In genomic region chr3:65540906-65541551, GRCm38 (mm10) we compare ENCODE assay signal across 22 mouse cellular contexts. TPM values are rescaled to one million over a fixed set of nuclear protein-coding genes. Genes with fewer than 3 reads are reported as not detected.
DNase-seq lines count a peak whose midpoint lies in the region; ATAC-seq and TF ChIP-seq lines count a peak whose summit lies in the region.
"Had no signal": no experiment of that assay in that cellular context is flagged by ENCODE, and none has a peak within 500 bp of the region (broad histone marks: within the 10 kb centered on the region; RNA-seq: fewer than 3 reads in every experiment).

No protein-coding gene starts in this region.

- no peak for ATAC-seq in kidney, embryonic 16.5 days (ENCODE audit: low FRiP score, low TSS enrichment)
- no peak for ATAC-seq in liver, embryonic 12.5 days
- peak; percentile 54 for ATAC-seq in intestine, embryonic 15.5 days
- ATAC-seq: activated CD4-positive, CD25-positive, alpha-beta regulatory T cell, adult 4 months; forebrain, embryonic 13.5 days; forebrain, embryonic 16.5 days had no signal

- H3K27me3 ChIP-seq in kidney, adult 2 months (replicated peaks; ENCODE audit: control insufficient read depth, insufficient read depth, low read length): no peaks in the 10 kb centered on the region
- H3K27me3 ChIP-seq in kidney, embryonic 16.5 days (ENCODE audit: insufficient read depth, low read length): no peaks in the 10 kb centered on the region
- no peaks in the 10 kb centered on the region for H3K27me3 ChIP-seq in liver, adult 2 months (ENCODE audit: control insufficient read depth, insufficient read depth, low read length)
- H3K27me3 ChIP-seq in liver, embryonic 12.5 days (replicated peaks): no peaks in the 10 kb centered on the region
- no peaks in the 10 kb centered on the region for H3K27me3 ChIP-seq in intestine, embryonic 15.5 days (replicated peaks)
- H3K27me3 ChIP-seq in small intestine, adult 2 months (ENCODE audit: control insufficient read depth, insufficient read depth, low read length): no peaks in the 10 kb centered on the region
- H3K27me3 ChIP-seq: forebrain, embryonic 13.5 days; heart, embryonic 13.5 days; hindbrain, embryonic 12.5 days had no signal

- H3K9me3 ChIP-seq in kidney, embryonic 16.5 days (ENCODE audit: low read length): no peaks in the 10 kb centered on the region
- no peaks in the 10 kb centered on the region for H3K9me3 ChIP-seq in liver, embryonic 12.5 days (replicated peaks)
- no peaks in the 10 kb centered on the region for H3K9me3 ChIP-seq in intestine, embryonic 15.5 days
- H3K9me3 ChIP-seq: forebrain, embryonic 10.5 days; forebrain, embryonic 13.5 days; heart, embryonic 10.5 days; heart, embryonic 13.5 days; hindbrain, embryonic 12.5 days had no signal

- TF ChIP-seq POLR2A in kidney, adult 2 months (IDR thresholded peaks at IDR 0.05; ENCODE audit: low read depth, low read length): no peak
- no peak for TF ChIP-seq POLR2A in liver, adult 2 months (IDR thresholded peaks at IDR 0.05; ENCODE audit: extremely low read depth, insufficient read depth, low read length)
- no peak for TF ChIP-seq POLR2A in small intestine, adult 2 months (IDR thresholded peaks at IDR 0.05; ENCODE audit: low read depth, low read length)

- no peak overlapping the region for H3K27ac ChIP-seq in kidney, adult 2 months (ENCODE audit: insufficient read depth, low read depth, low read length)
- no peak overlapping the region for H3K27ac ChIP-seq in kidney, embryonic 16.5 days (ENCODE audit: low read length)
- no peak overlapping the region for H3K27ac ChIP-seq in liver, adult 2 months (replicated peaks; ENCODE audit: insufficient read depth, low read depth, low read length)
- no peak overlapping the region for H3K27ac ChIP-seq in liver, embryonic 12.5 days
- no peak overlapping the region for H3K27ac ChIP-seq in intestine, embryonic 15.5 days
- peak overlapping the region; percentile 43; the same call in 1 of the 2 replicates for H3K27ac ChIP-seq in small intestine, adult 2 months (ENCODE audit: insufficient read depth, low read depth, low read length)
- H3K27ac ChIP-seq: forebrain, embryonic 10.5 days; forebrain, embryonic 13.5 days; heart, adult 2 months; heart, embryonic 10.5 days; heart, embryonic 13.5 days; hindbrain, embryonic 12.5 days had no signal

- TF ChIP-seq CTCF in kidney, adult 2 months (conservative IDR thresholded peaks at IDR 0.05; ENCODE audit: insufficient read depth, insufficient read length, low read depth, low read length): no peak
- TF ChIP-seq CTCF in liver, adult 2 months (IDR thresholded peaks at IDR 0.05; ENCODE audit: low read depth, low read length): no peak
- TF ChIP-seq CTCF in small intestine, adult 2 months (IDR thresholded peaks at IDR 0.05; ENCODE audit: extremely low read depth, insufficient read length, insufficient replicate concordance, low read depth, low read length): no peak

- peak; percentile 75 for DNase-seq in kidney, adult 2 months
- peak; percentile 47 for DNase-seq in liver, adult 2 months (ENCODE audit: extremely low read depth, low read depth, low spot score)
- DNase-seq in cerebellum, adult 18-20 months: no peak
- DNase-seq: adrenal gland, adult 8-10 months; adrenal gland, postnatal 25 days; cerebellum, adult 11-12 months; cerebellum, adult 9-10 months; cerebellum, postnatal 14 days; gastrocnemius, postnatal 10 days; gastrocnemius, postnatal 36 days; heart, adult 2 months had no signal

- no peaks in the 10 kb centered on the region for H3K36me3 ChIP-seq in kidney, adult 2 months (ENCODE audit: control insufficient read depth, insufficient read depth, low read length)
- no peaks in the 10 kb centered on the region for H3K36me3 ChIP-seq in kidney, embryonic 16.5 days (ENCODE audit: insufficient read depth, low read length)
- H3K36me3 ChIP-seq in liver, adult 2 months (ENCODE audit: control insufficient read depth, insufficient read depth, low read length): no peaks in the 10 kb centered on the region
- no peaks in the 10 kb centered on the region for H3K36me3 ChIP-seq in liver, embryonic 12.5 days
- no peaks in the 10 kb centered on the region for H3K36me3 ChIP-seq in intestine, embryonic 15.5 days
- H3K36me3 ChIP-seq in small intestine, adult 2 months (ENCODE audit: control insufficient read depth, insufficient read depth, low read length): no peaks in the 10 kb centered on the region
- H3K36me3 ChIP-seq: hindbrain, embryonic 12.5 days had no signal

- 0 out of 2 replicates have a peak, but pooled peaks cover 4% of the 10 kb centered on the region for H3K4me1 ChIP-seq in kidney, adult 2 months (ENCODE audit: control insufficient read depth, insufficient read depth, low read length)
- no peaks in the 10 kb centered on the region for H3K4me1 ChIP-seq in kidney, embryonic 16.5 days (ENCODE audit: insufficient read depth, low read length)
- H3K4me1 ChIP-seq in liver, adult 2 months (ENCODE audit: control insufficient read depth, insufficient read depth, low read length): peaks cover 14% of the 10 kb centered on the region
- H3K4me1 ChIP-seq in liver, embryonic 12.5 days: peaks cover 11% of the 10 kb centered on the region
- H3K4me1 ChIP-seq in intestine, embryonic 15.5 days (replicated peaks): no peaks in the 10 kb centered on the region
- peaks cover 5% of the 10 kb centered on the region for H3K4me1 ChIP-seq in small intestine, adult 2 months (ENCODE audit: control insufficient read depth, insufficient read depth, insufficient read length, low read length)

- H3K9ac ChIP-seq in kidney, embryonic 16.5 days (replicated peaks; ENCODE audit: low read length): no peak overlapping the region
- H3K9ac ChIP-seq in liver, adult 2 months (ENCODE audit: low read depth, low read length): no peak overlapping the region
- H3K9ac ChIP-seq in liver, embryonic 12.5 days: no peak overlapping the region
- no peak overlapping the region for H3K9ac ChIP-seq in intestine, embryonic 15.5 days
- H3K9ac ChIP-seq: forebrain, embryonic 13.5 days; heart, embryonic 13.5 days; hindbrain, embryonic 12.5 days had no signal

- H3K4me2 ChIP-seq in kidney, embryonic 16.5 days (replicated peaks; ENCODE audit: low read depth, low read length): no peak overlapping the region
- no peak overlapping the region for H3K4me2 ChIP-seq in liver, embryonic 12.5 days
- no peak overlapping the region for H3K4me2 ChIP-seq in intestine, embryonic 15.5 days (replicated peaks)
- H3K4me2 ChIP-seq: forebrain, embryonic 13.5 days; heart, embryonic 13.5 days; hindbrain, embryonic 12.5 days had no signal

- WGBS in kidney, adult 2 months: 68% methylated on average over 6 of the region's 6 CpGs
- 84% methylated on average over 6 of the region's 6 CpGs for WGBS in kidney, embryonic 16.5 days
- 57% methylated on average over 6 of the region's 6 CpGs for WGBS in liver, adult 2 months
- WGBS in liver, embryonic 12.5 days (ENCODE audit: insufficient replicate concordance): 82% methylated on average over 6 of the region's 6 CpGs
- WGBS in intestine, embryonic 15.5 days: 63% methylated on average over 6 of the region's 6 CpGs
- 31% methylated on average over 6 of the region's 6 CpGs for WGBS in small intestine, adult 2 months

- peaks cover 5% of the 10 kb centered on the region; the same call in 1 of the 2 replicates for H3K79me2 ChIP-seq in liver, adult 2 months (ENCODE audit: control insufficient read depth, insufficient read depth, low read length)

- H3K4me3 ChIP-seq in kidney, adult 2 months (ENCODE audit: insufficient read depth, low read depth, low read length): no peak overlapping the region
- H3K4me3 ChIP-seq in kidney, embryonic 16.5 days (ENCODE audit: low read length): no peak overlapping the region
- H3K4me3 ChIP-seq in liver, adult 2 months (ENCODE audit: insufficient read depth, low read depth, low read length): no peak overlapping the region
- H3K4me3 ChIP-seq in liver, embryonic 12.5 days: no peak overlapping the region
- no peak overlapping the region for H3K4me3 ChIP-seq in intestine, embryonic 15.5 days (replicated peaks)
- no peak overlapping the region for H3K4me3 ChIP-seq in small intestine, adult 2 months (ENCODE audit: low read depth, low read length)
- H3K4me3 ChIP-seq: forebrain, embryonic 10.5 days; forebrain, embryonic 13.5 days; heart, adult 2 months; heart, embryonic 10.5 days; heart, embryonic 13.5 days; hindbrain, embryonic 12.5 days had no signal

RNA-seq across cellular contexts. Expression of gene Tiparp, which starts 12.8 kb away (rescaled TPM):
- polyA plus RNA-seq in kidney, adult 2 months (2012; rRNA removed): 3.9 and 4.9 TPM in 2 replicates
- polyA plus RNA-seq in kidney, embryonic 16.5 days (2015; fragmentation: Nextera tagmentation; extraction: Ambion mirVana): 27.4 and 28.3 TPM in 2 replicates
- total RNA-seq in liver, adult 2 months (2014; rRNA removed): 6.0 and 6.5 TPM in 2 replicates
- 0.91 and 1.1 TPM in 2 replicates for polyA plus RNA-seq in liver, adult 2 months (2012; rRNA removed)
- polyA plus RNA-seq in liver, embryonic 12.5 days (2016; fragmentation: Nextera tagmentation; extraction: Ambion mirVana): 9.4 and 10.2 TPM in 2 replicates
- polyA plus RNA-seq in intestine, embryonic 15.5 days (2015; fragmentation: Nextera tagmentation; extraction: Ambion mirVana): 39.0 and 45.6 TPM in 2 replicates
- polyA plus RNA-seq in small intestine, adult 2 months (2012; rRNA removed): 1.3 and 4.2 TPM in 2 replicates

Comparison
In these comparisons a context has a peak if more than half of its experiments do, and no peak if none do; other contexts are left out.
1. DNase-seq: peak in kidney, adult 2 months (single experiment) and liver, adult 2 months (single experiment); none in cerebellum, adult 18-20 months (0 of 2).